Mouse (Mus musculus) embryonic fibroblast, embryonic 13.5 days (primary cell): ENCODE results near the gene Zfp341.

ENCODE experiments used
- CTCF ChIP-seq: IDR thresholded peaks from 2 replicates; pipeline ENCODE4 v1.5.1; 2011; ENCODE audit warnings: mild to moderate bottlenecking, control low read depth, low read length, moderate library complexity, borderline replicate concordance; ENCODE audit not compliant: insufficient read depth
- POLR2A ChIP-seq: IDR thresholded peaks from 2 replicates; pipeline ENCODE4 v1.6.1; 2011; ENCODE audit warnings: low read depth, mild to moderate bottlenecking, control low read depth, low read length, moderate library complexity

- TF ChIP-seq CTCF (no peak), POLR2A (peak; percentile 74; the same call in 1 of the 2 replicates)
Observed at GRCm38 (mm10) chr2:154569071-154569748, 43.9 kb upstream of the Zfp341 start.
